Mouse (Mus musculus): ENCODE data around the gene Cnpy2.

- TF ChIP-seq POLR2A (IDR thresholded peaks at IDR 0.05; ENCODE audit: borderline replicate concordance, extremely low read depth, low read depth, low read length) (no peak), CTCF (IDR thresholded peaks at IDR 0.05; ENCODE audit: insufficient read depth, low read length) (no peak)
Measured at GRCm38 (mm10) chr10:128372989-128373748, 50.9 kb downstream of the Cnpy2 start.
